Mouse (Mus musculus) WW6 (cell line): ENCODE measurements around the gene Ndufb5.
A peak's percentile ranks its signal among the peaks of the same experiment; 100 is the strongest.
"Not testable (repeated sequence)": the region's sequence is repeated elsewhere in the genome, so short reads cannot be mapped to it uniquely, and the experiment has no call there.

Experiments used
- DNase-seq: peaks from one replicate; pipeline ENCODE4 v3.0.0-alpha.2; 2013; ENCODE audit warnings: low read depth, low spot score

Gene Ndufb5

DNA sequence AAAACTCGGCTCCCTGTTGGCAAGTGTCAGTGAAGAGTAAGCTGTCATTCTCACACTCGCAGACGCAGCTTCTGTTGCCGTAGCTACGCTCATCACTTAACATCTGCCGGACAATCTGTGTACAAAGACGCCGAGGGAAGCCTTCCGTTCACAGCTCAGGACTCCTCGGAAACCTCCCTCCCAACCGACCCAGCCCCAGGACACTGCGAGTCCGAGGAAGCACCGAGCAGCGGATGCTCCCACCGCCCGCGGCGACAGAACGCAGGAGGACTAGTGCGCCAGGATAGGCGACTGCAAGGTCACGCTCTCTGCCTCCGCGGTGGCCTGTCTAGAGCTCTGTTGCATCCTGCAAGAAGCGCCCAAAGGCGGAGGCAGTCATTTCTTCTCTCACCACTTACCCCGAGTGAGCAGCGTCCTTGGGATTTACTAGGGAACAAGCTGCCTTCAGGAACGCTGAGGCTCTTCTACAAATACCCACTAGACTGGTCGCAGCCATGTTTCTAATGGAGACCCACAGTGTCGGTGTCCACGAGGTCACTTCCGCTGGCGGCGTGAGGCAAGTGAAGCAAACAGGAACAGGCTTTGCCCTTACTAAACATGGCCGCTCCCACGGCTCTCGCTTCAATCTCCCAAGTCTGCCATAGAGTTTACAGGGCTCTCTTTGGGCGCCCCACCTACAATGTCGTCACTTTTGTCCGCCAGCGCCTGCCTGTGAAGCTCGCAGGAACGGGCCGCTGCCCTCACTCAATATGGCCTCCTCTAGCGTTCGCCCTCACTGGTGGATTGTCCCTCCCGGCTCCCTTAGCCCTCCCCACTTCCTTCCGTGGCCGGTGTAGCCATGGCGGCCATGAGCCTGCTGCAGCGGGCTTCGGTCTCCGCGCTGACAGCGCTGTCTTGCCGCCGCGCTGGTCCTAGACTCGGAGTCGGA is at the start of gene Ndufb5:
Gene Ndufb5, plus strand, starts transcription at position 747 of the 928 bp plus-strand sequence.
- DNase-seq: peak; percentile 93

DNA sequence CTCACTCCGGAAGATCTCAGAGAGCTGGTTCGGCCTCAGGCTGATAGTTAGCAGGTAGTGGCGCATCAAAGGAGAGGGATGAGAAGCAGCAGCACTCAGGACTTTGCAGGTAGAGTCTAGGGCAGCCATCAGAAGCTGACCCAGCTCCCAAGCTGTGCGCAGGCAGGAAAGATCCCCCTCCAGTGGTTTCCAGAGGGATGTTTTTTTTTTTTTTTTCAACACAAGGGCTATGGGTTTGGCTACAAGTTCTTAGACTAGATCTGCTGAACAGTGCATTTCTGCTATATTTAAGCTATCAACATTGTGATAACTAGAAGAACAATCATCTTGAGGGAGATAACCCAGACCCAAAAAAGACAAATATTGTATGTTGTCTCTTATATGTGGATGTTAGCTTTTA is 49.6 kb upstream of the Ndufb5 start:
- no peak for DNase-seq

- DNase-seq: no peak
These were observed 47.2 kb upstream of the Ndufb5 start for GRCm38 (mm10) chr3:32689567-32689999.

GRCm38 (mm10) chr3:32690008-32690407 is 46.8 kb upstream of the Ndufb5 start:
- DNase-seq: no peak

DNA sequence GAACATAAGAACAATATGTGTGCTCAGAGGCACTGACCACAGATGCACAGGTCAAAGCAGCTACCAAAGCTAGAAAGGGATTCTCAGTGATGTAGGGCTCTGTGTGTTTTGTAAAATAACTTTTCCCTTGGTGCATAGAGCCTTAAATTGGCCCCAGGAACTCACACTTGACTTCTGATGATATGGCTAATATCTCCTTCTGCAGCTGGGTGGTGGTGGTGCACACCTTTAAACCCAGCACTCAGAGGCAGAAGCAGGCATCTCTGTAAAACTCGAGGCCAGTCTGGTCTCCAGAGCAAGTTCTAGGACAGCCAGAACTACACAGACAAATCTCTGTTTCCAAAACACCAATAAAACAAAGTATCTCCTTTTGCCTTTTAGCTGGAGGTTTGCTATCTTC is 45.9 kb upstream of the Ndufb5 start:
- DNase-seq: no peak

DNA sequence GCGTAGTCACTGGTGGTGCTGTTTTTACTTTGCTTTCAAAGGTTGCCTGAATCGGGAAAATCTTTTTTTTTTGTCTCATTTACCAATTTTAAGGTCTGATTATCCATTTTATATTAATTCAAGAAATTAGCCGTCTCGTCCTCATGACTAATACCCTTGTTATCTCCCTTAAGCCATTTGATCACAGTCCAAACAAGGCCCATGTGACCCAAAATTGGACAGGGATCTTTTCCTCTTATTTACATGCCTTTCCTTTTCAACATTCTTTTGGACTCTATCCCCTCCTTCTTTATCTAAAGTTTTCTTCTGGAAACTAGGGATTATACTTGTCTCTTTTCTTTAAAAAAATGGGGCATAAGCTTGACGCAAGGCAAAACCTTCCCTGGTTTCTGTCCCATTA is 44.9 kb upstream of the Ndufb5 start:
- DNase-seq: no peak

GRCm38 (mm10) chr3:32694211-32694610 is 42.6 kb upstream of the Ndufb5 start:
- DNase-seq: no peak

DNA sequence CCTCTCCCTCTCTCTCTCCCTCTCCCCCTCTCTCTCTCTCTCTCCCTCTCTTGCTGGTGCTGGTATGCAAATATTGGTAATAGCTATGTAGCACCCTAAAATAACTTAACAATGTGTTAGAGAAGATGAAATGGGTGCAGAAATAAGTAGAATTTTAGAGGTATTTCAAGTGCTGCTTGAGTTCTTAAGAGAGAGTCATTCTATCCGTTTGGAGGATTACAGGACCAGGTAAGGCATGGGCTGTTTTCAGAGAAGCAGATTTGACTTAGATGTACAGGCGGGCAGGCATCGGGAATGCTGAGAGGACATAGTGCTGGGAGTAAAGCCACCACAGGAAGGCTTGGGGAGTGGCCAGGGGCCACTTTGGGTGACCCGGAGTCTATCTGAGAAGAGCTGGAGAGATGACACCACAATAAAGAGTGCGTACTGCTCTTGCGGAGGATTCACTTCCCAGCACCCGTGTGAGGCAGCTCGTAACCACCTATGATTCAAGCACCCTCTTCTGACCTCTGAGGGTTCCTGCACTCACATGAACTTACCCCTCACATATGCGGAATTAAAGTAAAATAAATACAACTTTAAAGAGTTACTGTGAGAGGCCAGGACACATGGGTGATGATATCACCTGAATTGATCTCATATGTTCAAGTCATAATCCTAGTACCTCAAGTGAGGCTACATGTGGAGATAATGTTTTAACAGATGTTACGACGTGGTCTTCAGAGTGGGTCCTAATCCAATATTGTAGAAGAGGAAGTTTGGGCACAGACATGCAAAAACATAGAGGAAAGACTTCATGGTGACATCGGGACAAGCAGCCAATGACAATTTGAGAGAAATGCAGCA is 41.8 kb upstream of the Ndufb5 start:
- DNase-seq: no peak

- DNase-seq: no peak
These were observed 41.2 kb upstream of the Ndufb5 start for GRCm38 (mm10) chr3:32695583-32695980.

DNA sequence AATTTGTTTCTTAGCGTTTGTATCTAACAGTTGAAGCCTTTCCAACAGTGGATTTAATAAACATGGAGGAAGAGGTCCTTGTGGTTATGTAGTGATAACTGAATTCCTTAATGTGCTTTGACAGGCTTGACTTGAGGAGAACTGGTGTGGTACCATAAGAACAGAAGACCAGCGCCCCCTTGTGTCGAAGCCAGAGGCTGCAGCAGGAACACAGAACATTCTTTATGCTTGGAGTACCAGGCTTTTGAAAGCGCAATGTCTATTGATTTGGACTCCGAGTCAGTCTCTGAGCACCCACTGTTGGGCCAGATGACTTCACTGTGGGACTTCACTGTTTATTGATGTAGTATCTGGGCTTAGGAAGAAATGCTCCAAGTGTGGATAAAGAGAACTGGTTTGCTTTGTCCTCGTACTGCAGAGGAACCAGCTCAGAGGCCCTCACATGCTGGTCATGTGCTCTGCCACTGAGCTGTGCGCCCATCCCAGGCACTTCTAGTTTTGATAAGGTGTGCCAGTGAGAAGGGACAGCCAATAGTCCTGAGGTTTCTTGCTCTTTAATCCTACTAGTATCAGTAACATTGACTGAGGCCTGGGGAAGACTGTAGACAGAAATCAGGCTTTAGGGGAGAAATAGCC is 38.4 kb upstream of the Ndufb5 start:
- DNase-seq: peak; percentile 63

DNA sequence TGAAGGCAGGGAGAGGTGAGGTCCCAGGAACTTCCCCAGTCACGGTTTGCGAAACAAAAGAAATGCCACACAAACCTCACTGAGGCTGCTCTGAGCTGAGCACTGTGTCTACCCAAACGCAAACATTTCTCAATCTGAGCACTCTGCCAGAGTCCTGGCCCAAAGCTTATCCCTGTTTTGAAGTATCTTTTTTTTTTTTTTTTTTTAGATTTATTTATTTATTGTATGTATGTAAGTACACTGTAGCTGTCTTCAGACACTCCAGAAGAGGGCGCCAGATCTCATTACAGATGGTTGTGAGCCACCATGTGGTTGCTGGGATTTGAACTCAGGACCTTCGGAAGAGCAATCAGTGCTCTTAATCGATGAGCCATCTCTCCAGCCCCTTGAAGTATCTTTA is 32.8 kb upstream of the Ndufb5 start:
- not testable (repeated sequence) for DNase-seq

DNA sequence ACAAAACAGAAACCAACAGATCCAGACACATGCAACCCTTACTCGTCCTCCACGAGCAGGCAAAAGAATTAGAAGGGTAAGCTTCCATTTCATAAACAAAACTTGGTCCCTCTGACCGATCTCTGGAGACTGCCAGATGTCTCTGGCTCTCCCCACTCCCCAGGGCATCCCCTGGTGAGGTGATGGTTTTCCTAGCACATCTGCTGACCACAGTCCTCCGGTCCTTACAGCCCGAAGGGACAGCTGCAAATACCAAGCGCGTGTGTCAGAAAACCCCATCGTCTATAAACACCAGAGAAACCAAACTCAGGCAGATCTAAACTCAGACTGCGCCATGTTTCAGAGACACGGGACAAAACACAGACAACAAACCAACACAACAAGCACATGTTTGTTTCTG is 32.2 kb upstream of the Ndufb5 start:
- not testable (repeated sequence) for DNase-seq

DNA sequence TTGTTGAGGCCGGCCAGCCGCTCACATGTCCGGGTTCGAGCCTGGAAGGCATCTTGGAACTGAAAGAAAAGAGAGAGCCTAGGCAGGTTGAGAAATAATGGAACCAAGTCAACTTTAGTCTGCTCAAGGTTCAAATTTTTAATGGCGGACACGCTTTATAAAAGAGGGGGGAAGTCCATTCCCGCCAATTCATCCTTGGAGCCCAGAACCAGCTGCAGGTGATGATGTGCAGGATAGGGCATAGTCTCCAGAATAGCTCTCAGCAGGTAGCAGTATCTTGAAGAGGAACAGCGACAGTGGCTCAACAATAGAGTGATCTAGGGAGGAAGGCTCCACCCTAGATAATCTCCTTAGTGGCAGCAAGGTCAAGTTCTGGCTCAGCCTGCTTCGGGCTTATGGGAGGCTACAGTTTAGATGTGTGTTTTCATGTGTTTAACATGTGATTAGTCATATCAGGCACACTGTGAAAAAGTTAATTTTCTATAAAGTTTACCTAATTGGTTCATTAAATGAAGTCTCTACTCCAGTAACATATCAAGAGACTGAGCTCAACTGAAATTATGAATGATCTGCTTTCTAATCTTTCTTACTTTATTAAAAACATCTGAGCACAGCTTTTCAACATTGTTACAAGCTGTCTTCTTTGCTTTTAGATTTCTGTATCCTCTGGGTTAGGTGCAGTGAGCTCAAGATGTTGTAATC is 31.0 kb upstream of the Ndufb5 start, which contains the start of gene Actl6a:
Gene Actl6a, plus strand, starts transcription at position 652 of the 702 bp plus-strand sequence.
- not testable (repeated sequence) for DNase-seq

DNA sequence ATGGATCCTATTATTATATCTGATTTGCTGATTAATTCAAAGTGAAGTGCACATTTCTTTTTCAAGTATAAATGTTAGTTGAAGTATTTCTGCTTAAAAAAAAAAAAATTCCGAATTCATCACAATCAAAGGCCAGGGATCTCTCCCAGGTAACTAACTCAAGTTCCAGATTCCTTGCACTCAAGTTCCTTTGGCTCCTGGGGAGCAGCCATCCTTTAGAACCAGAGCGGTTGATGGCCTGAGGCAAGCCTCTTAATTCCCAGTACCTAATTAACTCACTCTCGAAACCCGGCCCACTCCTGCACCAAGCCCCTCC is 28.8 kb upstream of the Ndufb5 start:
- no peak for DNase-seq

- peak; percentile 98 for DNase-seq
These were observed 28.2 kb upstream of the Ndufb5 start for GRCm38 (mm10) chr3:32708368-32709231.

- no peak for DNase-seq
These were observed 27.4 kb upstream of the Ndufb5 start for GRCm38 (mm10) chr3:32709388-32709787.

GRCm38 (mm10) chr3:32713711-32714110 is 23.1 kb upstream of the Ndufb5 start:
- no peak for DNase-seq

GRCm38 (mm10) chr3:32717403-32717802 is 19.4 kb upstream of the Ndufb5 start:
- DNase-seq: not testable (repeated sequence)

GRCm38 (mm10) chr3:32718271-32718670 is 18.5 kb upstream of the Ndufb5 start:
- no peak for DNase-seq

- no peak for DNase-seq
These were observed 12.6 kb upstream of the Ndufb5 start for GRCm38 (mm10) chr3:32724191-32724590.
